Mouse (Mus musculus) layer of hippocampus, adult 8-10 months (tissue): ENCODE data around the gene Tsx. TPM values are rescaled to one million over a fixed set of nuclear protein-coding genes. Genes with fewer than 3 reads are reported as not detected.

Experiments
- total RNA-seq, 4 experiments: library from RNA; stranded (reverse); gene quantifications; 2 replicates each; pipeline ENCODE4 v1.2.4; 2022

Gene Tsx
- total RNA-seq, 4 experiments from 2014 or later = 0.83 TPM; not detected in 3

Other genes starting within 250 kb of the Tsx start
- 10 to 100 TPM; 75.0 to 94.8 (median 88.8) TPM for gene Nap1l2, start 227.8 kb upstream of the Tsx start, total RNA-seq
- gene Cdx4, start 93.1 kb upstream of the Tsx start, total RNA-seq = not detected
- 10 to 100 TPM; 18.3 to 24.2 (median 23.2) TPM for gene Chic1, start 58.0 kb upstream of the Tsx start, total RNA-seq
- 1 to 10 TPM in 1 of 4 experiments, not detected in 3; 1.4 TPM for gene Gm26992, start 7.5 kb downstream of the Tsx start, total RNA-seq
- gene Zcchc13, start 216.1 kb downstream of the Tsx start, total RNA-seq = not detected